Mouse (Mus musculus): ENCODE measurements around the gene Pwp2. TPM values are rescaled to one million over a fixed set of nuclear protein-coding genes. Genes with fewer than 3 reads are reported as not detected.

Gene Pwp2
- 24.8 TPM for polyA plus RNA-seq (2017; shearing (Covaris generic))

GRCm38 (mm10) chr10:78184531-78185380 is at the start of gene Pwp2:
TSS of gene Pwp2 (minus strand) at chr10:78185149.

GRCm38 (mm10) chr10:78169281-78170042 is 15.5 kb downstream of the Pwp2 start, which contains the start of gene D10Jhu81e:
TSS of gene D10Jhu81e (minus strand) at chr10:78169782.

Other genes starting within 250 kb of the Pwp2 start
- 1.1 TPM for gene Trpm2, start 214.6 kb downstream of the Pwp2 start, polyA plus RNA-seq (2017; shearing (Covaris generic))
- gene 1810043G02Rik, start 206.6 kb downstream of the Pwp2 start, polyA plus RNA-seq (2017; shearing (Covaris generic)): 11.6 TPM
- 110 TPM for gene Pfkl, start 175.1 kb downstream of the Pwp2 start, polyA plus RNA-seq (2017; shearing (Covaris generic))
- gene Dnmt3l, start 143.2 kb downstream of the Pwp2 start, polyA plus RNA-seq (2017; shearing (Covaris generic)): not detected
- gene Aire, start 141.5 kb downstream of the Pwp2 start, polyA plus RNA-seq (2017; shearing (Covaris generic)): 0.39 TPM
- gene Icosl, start 115.8 kb downstream of the Pwp2 start, polyA plus RNA-seq (2017; shearing (Covaris generic)): 14.9 TPM
- gene D10Jhu81e, start 15.4 kb downstream of the Pwp2 start, polyA plus RNA-seq (2017; shearing (Covaris generic)): 37.2 TPM
- 35.3 TPM for gene Trappc10, start 59.5 kb upstream of the Pwp2 start, polyA plus RNA-seq (2017; shearing (Covaris generic))
- gene Agpat3, start 167.3 kb upstream of the Pwp2 start, polyA plus RNA-seq (2017; shearing (Covaris generic)): 129 TPM
- 242 TPM for gene Rrp1, start 227.9 kb upstream of the Pwp2 start, polyA plus RNA-seq (2017; shearing (Covaris generic))
- gene Cstb, start 240.5 kb upstream of the Pwp2 start, polyA plus RNA-seq (2017; shearing (Covaris generic)): 73.0 TPM